8 mouse cellular contexts compared by ENCODE assay signal in the genomic region with DNA sequence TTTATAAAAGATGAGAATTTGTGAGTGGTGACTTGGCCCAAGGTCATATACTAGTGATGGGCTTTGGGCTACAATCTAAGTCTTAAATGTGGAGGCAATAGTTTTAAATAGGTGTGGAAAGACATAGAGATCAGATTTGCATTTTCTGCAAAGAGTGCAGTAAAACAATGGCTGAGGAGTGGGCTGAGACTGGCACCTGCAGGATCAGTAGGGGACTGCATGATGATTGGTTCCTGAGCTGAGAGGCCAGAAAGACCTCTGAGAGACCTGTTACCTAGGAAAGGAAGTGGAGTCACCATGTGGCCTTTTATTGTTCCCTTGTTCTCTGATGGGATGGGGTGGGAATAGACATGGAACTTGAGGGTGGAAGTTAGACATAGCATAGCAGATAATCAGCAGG. TPM values are rescaled to one million over a fixed set of nuclear protein-coding genes. Genes with fewer than 3 reads are reported as not detected.
DNase-seq lines count a peak whose midpoint lies in the region; ATAC-seq and TF ChIP-seq lines count a peak whose summit lies in the region.
"Had no signal": no experiment of that assay in that cellular context is flagged by ENCODE, and none has a peak within 500 bp of the region (broad histone marks: within the 10 kb centered on the region; RNA-seq: fewer than 3 reads in every experiment).

No protein-coding gene starts in this region.

- H3K4me3 ChIP-seq in CH12.LX (replicated peaks in 1 of 3; ENCODE audit: low read depth in 2 of 3, low read length in 2 of 3, poor library complexity in 1 of 3), result no peak overlapping the region
- H3K4me3 ChIP-seq in heart, embryonic 12.5 days, result no peak overlapping the region
- H3K4me3 ChIP-seq: erythroblast, embryonic 14.5 days had no signal

- TF ChIP-seq EP300 in CH12.LX (IDR thresholded peaks at IDR 0.05; ENCODE audit: low read length), result no peak

- no peaks in the 10 kb centered on the region for H3K9me3 ChIP-seq in CH12.LX (replicated peaks; ENCODE audit: low read length)
- 0 out of 2 replicates have a peak, but pooled peaks cover 8% of the 10 kb centered on the region for H3K9me3 ChIP-seq in heart, embryonic 12.5 days (replicated peaks)

- no peak for TF ChIP-seq POLR2A in CH12.LX (IDR thresholded peaks at IDR 0.05; ENCODE audit: low read depth, low read length)

- peak; percentile 34 to 45 for DNase-seq in layer of hippocampus, postnatal 10 days (ENCODE audit: low spot score in 2 of 2)
- no peak for DNase-seq in layer of hippocampus, postnatal 25 days (ENCODE audit: extremely low spot score in 1 of 2, low spot score in 1 of 2)
- peak; percentile 30 for DNase-seq in CH12.LX (ENCODE audit: extremely low read depth)
- DNase-seq in R1 (ENCODE audit: low read depth, low spot score), result peak; percentile 68
- DNase-seq in urinary bladder, adult 18-20 months (ENCODE audit: low spot score in 2 of 2), result no peak

- H3K4me2 ChIP-seq in CH12.LX (ENCODE audit: insufficient read depth, low read depth, poor library complexity, severe bottlenecking), result no peak overlapping the region
- no peak overlapping the region for H3K4me2 ChIP-seq in heart, embryonic 12.5 days

- peak; percentile 91 for TF ChIP-seq RAD21 in CH12.LX (IDR thresholded peaks at IDR 0.05; ENCODE audit: low read depth, low read length)

- H3K27me3 ChIP-seq in CH12.LX (replicated peaks), result no peaks in the 10 kb centered on the region
- 0 out of 2 replicates have a peak, but pooled peaks cover 5% of the 10 kb centered on the region for H3K27me3 ChIP-seq in heart, embryonic 12.5 days (replicated peaks)

- no peak overlapping the region for H3K9ac ChIP-seq in CH12.LX (ENCODE audit: insufficient read depth, low read depth)
- no peak overlapping the region for H3K9ac ChIP-seq in heart, embryonic 12.5 days

- TF ChIP-seq CTCF in CH12.LX (conservative IDR thresholded peaks at IDR 0.05 in 1 of 2, IDR thresholded peaks at IDR 0.05 in 1 of 2; ENCODE audit: low read depth in 2 of 2, low read length in 2 of 2), result peak; percentile 22 to 82; a peak in 2 of 4 replicates

- peaks cover 3 to 4% of the 10 kb centered on the region in 2 experiments for H3K36me3 ChIP-seq in CH12.LX (replicated peaks in 1 of 2; ENCODE audit: control insufficient read depth in 1 of 2, insufficient read depth in 1 of 2, low read length in 1 of 2)
- H3K36me3 ChIP-seq in heart, embryonic 12.5 days, result no peaks in the 10 kb centered on the region

- no peak overlapping the region for H3K27ac ChIP-seq in CH12.LX (ENCODE audit: insufficient read depth, low read depth)
- H3K27ac ChIP-seq in heart, embryonic 12.5 days (ENCODE audit: poor library complexity, severe bottlenecking), result no peak overlapping the region

- H3K79me2 ChIP-seq in CH12.LX (replicated peaks; ENCODE audit: control insufficient read depth, extremely low read depth, insufficient read depth, poor library complexity, severe bottlenecking), result no peaks in the 10 kb centered on the region

- no peaks in the 10 kb centered on the region for H3K4me1 ChIP-seq in CH12.LX (ENCODE audit: control insufficient read depth in 1 of 2, insufficient read depth in 2 of 2)
- H3K4me1 ChIP-seq in heart, embryonic 12.5 days (replicated peaks), result no peaks in the 10 kb centered on the region

- in situ Hi-C loops in CH12.LX (cut with MboI; ENCODE audit: low pct_ligation_motif_present, low pct_unique_long_range_greater_than_20kb, low sequenced_read_pairs), result loop anchor here (10.0 to 25.0 kb wide), 2 partner anchors 78 to 200 kb away; no protein-coding TSS in a partner anchor

- dilution Hi-C loops in CH12.LX (cut with MboI; ENCODE audit: extremely low pct_ligation_motif_present, extremely low pct_unique_long_range_greater_than_20kb, low sequenced_read_pairs), result no loop called here

- ATAC-seq in granulocyte monocyte progenitor cell, adult 5-6 weeks (replicated peaks; ENCODE audit: poor library complexity, severe bottlenecking), result 0 out of 2 replicates have a peak, but pooled peaks have one; percentile 16
- ATAC-seq in heart, embryonic 12.5 days (ENCODE audit: insufficient number of reproducible peaks, low FRiP score), result no peak

TF ChIP-seq in CH12.LX, 34 proteins besides CTCF, POLR2A, EP300 and RAD21:
- TF ChIP-seq NELFE (IDR thresholded peaks at IDR 0.05; ENCODE audit: low read depth, low read length) (no peak), E2F4 (IDR thresholded peaks at IDR 0.05; ENCODE audit: insufficient replicate concordance, low read depth, low read length) (no peak), USF1 (IDR thresholded peaks at IDR 0.05; ENCODE audit: low read depth, low read length) (no peak), SMC3 (IDR thresholded peaks at IDR 0.05; ENCODE audit: low read depth, low read length) (peak; percentile 87), TCF12 (IDR thresholded peaks at IDR 0.05; ENCODE audit: low read depth, low read length) (no peak), TBP (conservative IDR thresholded peaks at IDR 0.05; ENCODE audit: low read depth, low read length) (no peak), MAZ (IDR thresholded peaks at IDR 0.05; ENCODE audit: low read depth, low read length) (no peak), UBTF (IDR thresholded peaks at IDR 0.05; ENCODE audit: low read depth, low read length) (no peak), MXI1 (IDR thresholded peaks at IDR 0.05; ENCODE audit: low read depth, low read length) (no peak), BHLHE40 (IDR thresholded peaks at IDR 0.05; ENCODE audit: low read depth, low read length) (no peak), JUN (IDR thresholded peaks at IDR 0.05; ENCODE audit: insufficient read depth, low read depth, low read length) (no peak), MAFK (IDR thresholded peaks at IDR 0.05; ENCODE audit: insufficient replicate concordance, low read length) (no peak), ZC3H11A (IDR thresholded peaks at IDR 0.05; ENCODE audit: low read depth, low read length) (peak; percentile 35; the same call in 1 of the 2 replicates)

RNA-seq across cellular contexts. Expression of a gene that starts 4.0 kb away (rescaled TPM):
- total RNA-seq in layer of hippocampus, postnatal 10 days (2021), result 10 to 100 TPM; 39.7 to 48.1 TPM
- total RNA-seq in layer of hippocampus, postnatal 25 days (2021), result 10 to 100 TPM; 39.3 to 41.6 TPM
- total RNA-seq in CH12.LX (2012; rRNA removed) (4.3 and 5.7 TPM in 2 replicates), CH12.LX (2014; rRNA removed) (12.3 and 16.6 TPM in 2 replicates)
- 6.5 and 8.9 TPM in 2 replicates for polyA plus RNA-seq in CH12.LX (2012; ENCODE audit: insufficient read length, low read depth)
- total RNA-seq in granulocyte monocyte progenitor cell, adult 5-6 weeks (2014; fragmentation: Nextera tagmentation), result 48.8 and 68.5 TPM in 2 replicates
- total RNA-seq in granulocyte monocyte progenitor cell, adult 5-6 weeks (2017), result 32.0 and 38.7 TPM in 2 replicates
- polyA plus RNA-seq in heart, embryonic 12.5 days (2016; fragmentation: Nextera tagmentation; extraction: Ambion mirVana), result 23.7 and 24.9 TPM in 2 replicates

RNA-seq across cellular contexts. Expression of a gene that starts 45.7 kb away (rescaled TPM):
- 10 to 100 TPM; 51.1 to 67.9 TPM for total RNA-seq in layer of hippocampus, postnatal 10 days (2021)
- total RNA-seq in layer of hippocampus, postnatal 25 days (2021), result 10 to 100 TPM; 46.6 to 47.8 TPM
- total RNA-seq in CH12.LX (2012; rRNA removed) (13.7 and 15.2 TPM in 2 replicates), CH12.LX (2014; rRNA removed) (14.2 and 16.5 TPM in 2 replicates)
- 76.8 and 89.1 TPM in 2 replicates for polyA plus RNA-seq in CH12.LX (2012; ENCODE audit: insufficient read length, low read depth)
- total RNA-seq in granulocyte monocyte progenitor cell, adult 5-6 weeks (2014; fragmentation: Nextera tagmentation), result 28.7 and 44.5 TPM in 2 replicates
- 42.5 and 65.0 TPM in 2 replicates for total RNA-seq in granulocyte monocyte progenitor cell, adult 5-6 weeks (2017)
- 46.9 and 52.8 TPM in 2 replicates for polyA plus RNA-seq in heart, embryonic 12.5 days (2016; fragmentation: Nextera tagmentation; extraction: Ambion mirVana)

Comparison
In these comparisons a context has a peak if more than half of its experiments do, and no peak if none do; other contexts are left out.
1. DNase-seq: peak in layer of hippocampus, postnatal 10 days (2 of 2), CH12.LX (single experiment) and R1 (single experiment); none in layer of hippocampus, postnatal 25 days (0 of 2) and urinary bladder, adult 18-20 months (0 of 2).